Mouse (Mus musculus) layer of hippocampus, adult 8-10 months (tissue): ENCODE measurements at regions not wholly inside any gene's neighbourhood (a gene's known extent, or its start where the extent isn't known, plus 50 kb on each side); places are given as distances from the start of the nearest gene placed in this dataset.

Source experiments
- DNase-seq, 2 experiments: peaks; one replicate each; pipeline ENCODE4 v3.0.0; 2022; ENCODE audit warnings: low spot score in 2 of 2
- microRNA-seq, 2 experiments: library from miRNA; unstranded; fragments of <30 nt; microRNA quantifications; one replicate each; pipeline ENCODE4 v1.2.0; 2022

DNA sequence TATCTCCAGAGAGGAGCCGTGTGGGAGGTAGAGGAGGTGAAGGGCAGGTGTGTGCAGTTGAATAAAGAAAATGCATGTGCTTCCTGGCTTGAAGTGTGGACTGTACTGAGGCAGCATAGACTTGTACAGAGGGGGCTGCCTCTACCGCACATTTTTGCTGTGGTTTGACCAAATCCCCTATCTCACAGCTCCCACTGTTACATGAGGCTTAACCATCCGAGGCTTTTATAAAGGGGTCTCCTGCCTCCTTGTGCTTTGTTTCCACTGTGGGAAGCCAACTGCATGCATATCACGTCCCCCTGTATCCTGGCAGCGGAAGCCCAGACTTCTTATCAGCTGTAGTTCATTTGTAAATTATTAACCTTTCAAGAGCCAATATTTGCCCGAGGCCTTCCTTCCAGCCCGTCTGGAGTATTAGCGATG is 53.6 kb upstream of the Camk1g start:
- no peak for DNase-seq

DNA sequence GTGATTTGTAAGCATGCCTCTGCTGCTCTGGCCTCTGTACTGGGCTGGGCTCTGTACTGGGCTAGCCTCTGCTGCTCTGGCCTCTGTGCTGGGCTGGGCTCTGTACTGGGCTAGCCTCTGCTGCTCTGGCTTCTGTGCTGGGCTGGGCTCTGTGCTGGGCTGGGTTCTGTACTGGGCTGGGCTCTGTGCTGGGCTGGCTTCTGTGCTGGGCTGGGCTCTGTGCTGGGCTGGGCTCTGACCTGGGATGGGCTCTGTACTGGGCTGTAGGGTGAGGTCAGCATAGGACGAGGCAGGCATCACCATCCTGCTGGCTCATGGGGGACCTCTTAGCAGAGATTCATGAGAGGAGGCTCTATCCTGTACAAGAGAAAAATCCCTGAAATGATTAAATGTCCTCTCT is 52.8 kb upstream of the Camk1g start:
- DNase-seq: no peak

DNA sequence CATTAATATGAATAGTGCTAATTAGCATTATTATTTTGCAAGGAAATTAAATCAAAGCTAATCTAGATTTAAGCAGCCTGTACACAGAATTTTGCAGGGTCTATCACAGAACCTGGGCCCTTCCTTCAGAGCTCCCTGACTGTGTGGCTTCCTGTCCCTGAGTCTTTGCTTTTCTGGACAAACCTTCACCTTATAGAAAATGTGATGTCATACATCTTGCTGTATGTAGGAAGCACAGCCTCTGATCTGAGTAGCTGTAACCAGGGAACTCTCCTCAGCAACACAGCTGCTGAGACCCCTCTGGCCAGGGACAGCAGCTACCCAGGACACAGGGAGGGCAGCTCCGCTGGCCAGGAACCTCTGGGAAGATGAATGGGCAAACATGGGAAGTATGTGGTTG is 51.7 kb upstream of the Camk1g start:
- no peak for DNase-seq

GRCm38 (mm10) chr1:193421414-193421813 is 51.3 kb upstream of the Camk1g start:
- DNase-seq: no peak

Small RNAs in the stretch of these regions (microRNA-seq; reads per million reads assigned to microRNA genes)
- gene Mir205: 2.0 to 2.6 reads per million in 2 experiments
